Mouse (Mus musculus) heart, postnatal 25 days (tissue): ENCODE data around the gene Nfkbib. TPM values are rescaled to one million over a fixed set of nuclear protein-coding genes. Genes with fewer than 3 reads are reported as not detected.

Experiments used
- DNase-seq: peaks from one replicate; pipeline ENCODE4 v3.0.0; 2022; ENCODE audit warnings: low spot score
- intact Hi-C: fragments of 180-260 bp; cut with DNase I; formaldehyde crosslinking; loops from one replicate; pipeline ENCODE4 v1.15.1; 2025
- total RNA-seq, 2 experiments: library from RNA; stranded (reverse); gene quantifications; 2 replicates each; pipeline ENCODE4 v1.2.3; 2021

The Nfkbib gene
- total RNA-seq, 2 experiments from 2014 or later: 22.1 to 22.9 TPM

GRCm38 (mm10) chr7:28727649-28728340 lies 39.5 kb downstream of the Nfkbib start:
- DNase-seq: no peak
- intact Hi-C loops: loop anchor here (5.0 kb wide), 1 partner anchor 280 kb away; no protein-coding TSS in a partner anchor

GRCm38 (mm10) chr7:28726600-28726999 lies 40.7 kb downstream of the Nfkbib start:
- peak; percentile 19 for DNase-seq
- intact Hi-C loops: loop anchor here (5.0 kb wide), 1 partner anchor 279 kb away; no protein-coding TSS in a partner anchor

GRCm38 (mm10) chr7:28724613-28725012 lies 42.7 kb downstream of the Nfkbib start:
- no peak for DNase-seq
- intact Hi-C loops: loop anchor here (5.0 kb wide), 1 partner anchor 277 kb away; no protein-coding TSS in a partner anchor

- intact Hi-C loops: no loop called here
- DNase-seq: no peak
Measured at GRCm38 (mm10) chr7:28722079-28722478, 45.2 kb downstream of the Nfkbib start.

- intact Hi-C loops: no loop called here
- no peak for DNase-seq
Measured at GRCm38 (mm10) chr7:28720753-28721537, 46.4 kb downstream of the Nfkbib start.

- intact Hi-C loops: no loop called here
Measured at GRCm38 (mm10) chr7:28719650-28720049, 47.7 kb downstream of the Nfkbib start.

GRCm38 (mm10) chr7:28719159-28719558 lies 48.2 kb downstream of the Nfkbib start:
- no peak for DNase-seq
- intact Hi-C loops: no loop called here

More at GRCm38 (mm10) chr7:28719650-28720049, 47.7 kb downstream of the Nfkbib start:
- DNase-seq: no peak

- DNase-seq: no peak
- intact Hi-C loops: no loop called here
Measured at GRCm38 (mm10) chr7:28717726-28718125, 49.6 kb downstream of the Nfkbib start.

GRCm38 (mm10) chr7:28716590-28717281 lies 50.6 kb downstream of the Nfkbib start, which contains the start of gene Fbxo17:
Gene Fbxo17 (plus strand): TSS chr7:28716804.
- DNase-seq: peak; percentile 19
- intact Hi-C loops: no loop called here

GRCm38 (mm10) chr7:28715598-28715997 lies 51.7 kb downstream of the Nfkbib start:
- intact Hi-C loops: no loop called here

GRCm38 (mm10) chr7:28714667-28715066 lies 52.6 kb downstream of the Nfkbib start:
- DNase-seq: no peak
- intact Hi-C loops: no loop called here

More at GRCm38 (mm10) chr7:28715598-28715997, 51.7 kb downstream of the Nfkbib start:
- no peak for DNase-seq

GRCm38 (mm10) chr7:28710962-28711361 lies 56.4 kb downstream of the Nfkbib start:
- no peak for DNase-seq
- intact Hi-C loops: no loop called here

GRCm38 (mm10) chr7:28709454-28709853 lies 57.9 kb downstream of the Nfkbib start:
- intact Hi-C loops: no loop called here
- DNase-seq: no peak

Other genes with a start within 250 kb of the Nfkbib start
- not detected for gene Ifnl3, start 244.7 kb downstream of the Nfkbib start, total RNA-seq
- gene Sycn, start 226.6 kb downstream of the Nfkbib start, total RNA-seq: not detected
- gene Nccrp1, start 220.3 kb downstream of the Nfkbib start, total RNA-seq: not detected
- 10 to 100 TPM; 22.6 to 22.8 TPM for gene Samd4b, start 169.4 kb downstream of the Nfkbib start, total RNA-seq
- 1 to 10 TPM; 8.4 to 8.8 TPM for gene Pak4, start 169.3 kb downstream of the Nfkbib start, total RNA-seq
- gene Acp7, start 136.2 kb downstream of the Nfkbib start, total RNA-seq: not detected
- gene Fbxo27, start 74.7 kb downstream of the Nfkbib start, total RNA-seq: under 1 TPM; 0.34 to 0.39 TPM
- gene Fbxo17, start 50.7 kb downstream of the Nfkbib start, total RNA-seq: under 1 TPM; 0.36 to 0.92 TPM
- gene Mrps12, start 25.7 kb downstream of the Nfkbib start, total RNA-seq: 10 to 100 TPM; 56.7 to 60.6 TPM
- gene Sars2, start 25.5 kb downstream of the Nfkbib start, total RNA-seq: 10 to 100 TPM; 15.4 to 15.7 TPM
- gene Ccer2, start 11.3 kb downstream of the Nfkbib start, total RNA-seq: not detected
- gene Sirt2, start 777 bp downstream of the Nfkbib start, total RNA-seq: 10 to 100 TPM; 80.0 to 80.2 TPM
- gene Rinl, start 21.5 kb upstream of the Nfkbib start, total RNA-seq: 1 to 10 TPM; 1.5 to 2.2 TPM
- gene Hnrnpl, start 41.0 kb upstream of the Nfkbib start, total RNA-seq: 100 to 1,000 TPM; 225 to 270 TPM
- gene Ech1, start 57.7 kb upstream of the Nfkbib start, total RNA-seq: 1,000 to 10,000 TPM; 1,337 to 1,520 TPM
- gene Lgals4, start 66.3 kb upstream of the Nfkbib start, total RNA-seq: 10 to 100 TPM; 28.9 to 30.7 TPM
- 1 to 10 TPM; 1.8 to 1.9 TPM for gene Lgals7, start 96.3 kb upstream of the Nfkbib start, total RNA-seq
- under 1 TPM; 0.08 to 0.22 TPM for gene Capn12, start 113.9 kb upstream of the Nfkbib start, total RNA-seq
- 100 to 1,000 TPM in 1 of 2 experiments, 10 to 100 TPM in 1; 77.0 to 101 TPM for gene Actn4, start 194.8 kb upstream of the Nfkbib start, total RNA-seq
- 100 to 1,000 TPM; 148 to 164 TPM for gene Eif3k, start 214.4 kb upstream of the Nfkbib start, total RNA-seq
- 1 to 10 TPM in 1 of 2 experiments, under 1 TPM in 1; 0.44 to 1.3 TPM for gene Map4k1, start 214.5 kb upstream of the Nfkbib start, total RNA-seq